Mouse (Mus musculus) T-helper 17 cell (primary cell): ENCODE results near the gene Hist1h2af.

Experiments
- in situ Hi-C, 2 experiments: fragments of 300-600 bp; cut with MboI, MseI; formaldehyde crosslinking; loops; 1 replicate in 1 of 2; 2 replicates in 1 of 2; pipeline ENCODE4 v1.15.1; 2025; ENCODE audit warnings: high pct_unique_total_duplicates in 2 of 2

Hist1h2af gene

DNA sequence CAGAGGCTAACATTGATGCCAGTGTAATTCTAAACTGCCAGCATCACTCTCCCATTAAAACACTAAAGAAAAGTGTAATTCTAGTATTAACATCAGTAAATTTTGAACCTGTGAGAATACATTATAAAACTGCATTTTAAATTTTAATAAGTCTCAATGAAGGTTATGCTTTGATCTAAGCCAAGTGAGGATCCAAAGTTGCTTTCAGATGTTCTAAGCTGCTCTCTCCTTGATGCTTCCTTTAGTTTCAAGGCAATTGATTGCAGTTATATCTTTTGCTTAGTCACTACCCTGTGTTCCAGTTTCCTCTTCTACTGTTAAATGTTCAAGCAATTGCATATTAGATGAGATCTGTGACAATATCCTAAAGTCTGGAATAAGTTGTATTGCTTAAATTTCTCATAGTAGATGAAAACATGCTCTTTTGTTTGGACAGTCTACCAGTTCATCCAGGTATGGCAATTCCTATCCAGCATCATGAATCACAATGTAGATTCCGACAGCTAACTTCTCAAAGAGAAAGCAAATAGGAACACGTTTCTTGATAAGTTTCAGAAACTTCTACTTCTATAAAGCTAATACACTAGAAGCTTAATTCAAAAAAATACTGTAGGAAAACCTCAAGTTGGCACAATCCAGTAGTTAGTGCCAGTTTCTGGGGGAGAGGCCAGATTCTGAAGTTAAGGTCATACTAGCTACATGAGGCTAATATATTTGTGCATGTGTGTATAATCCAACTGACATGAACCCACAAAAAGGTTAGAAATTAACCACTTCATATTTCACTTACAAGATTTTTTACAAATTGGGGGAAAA, 38.7 kb downstream of the Hist1h2af start:
- in situ Hi-C loops: loop anchor here (5.0 to 25.0 kb wide), 5 partner anchors 110 to 1855 kb away; partner anchors contain the start of genes Hist1h2ac (in 1 of the 2), Hist1h2ah (in 1 of the 2), Hist1h2ai (in 1 of the 2) and Hist1h2ao (in 1 of the 2)

DNA sequence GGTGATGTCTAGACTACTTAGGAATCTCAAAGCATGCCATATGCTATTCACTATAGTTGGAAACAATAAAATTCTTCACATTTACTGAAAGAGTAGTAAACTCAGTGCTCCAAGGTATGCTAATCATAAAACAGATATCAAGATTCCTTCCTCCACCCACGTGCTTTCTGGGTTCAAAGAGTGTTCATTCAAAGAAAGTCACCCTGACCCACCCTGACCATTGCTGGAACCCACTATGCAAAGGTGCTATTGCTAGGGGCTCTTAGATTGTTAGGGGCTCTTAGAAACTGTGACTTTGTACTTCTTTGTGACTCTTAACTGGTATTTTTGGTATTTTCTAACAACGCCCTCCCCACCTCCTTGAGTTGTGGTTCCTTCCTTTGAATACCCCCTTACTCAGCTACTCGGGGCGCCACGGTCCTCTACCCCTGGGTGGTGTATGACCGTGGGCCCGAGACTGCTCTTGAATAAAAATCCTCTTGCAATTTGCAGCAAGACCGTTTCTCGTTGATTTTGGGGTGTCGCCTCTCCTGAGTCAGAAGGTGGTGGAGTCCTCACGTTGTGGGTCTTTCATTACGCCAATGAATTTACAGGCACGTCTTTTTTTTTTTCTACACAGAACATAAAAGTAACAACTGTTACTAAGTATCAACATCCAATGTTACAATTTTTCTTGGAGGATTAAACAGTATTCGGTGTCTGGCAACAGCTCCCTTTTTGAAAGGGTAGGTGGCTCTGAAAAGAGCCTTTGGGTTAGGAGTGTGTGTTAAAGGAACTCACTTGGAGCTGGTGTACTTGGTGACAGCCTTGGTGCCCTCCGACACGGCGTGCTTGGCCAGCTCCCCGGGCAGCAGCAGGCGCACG, 39.6 kb downstream of the Hist1h2af start:
- in situ Hi-C loops: loop anchor here (5.0 to 25.0 kb wide), 5 partner anchors 109 to 1856 kb away; partner anchors contain the start of genes Hist1h2ac (in 1 of the 2), Hist1h2ah (in 1 of the 2), Hist1h2ai (in 1 of the 2) and Hist1h2ao (in 1 of the 2)

DNA sequence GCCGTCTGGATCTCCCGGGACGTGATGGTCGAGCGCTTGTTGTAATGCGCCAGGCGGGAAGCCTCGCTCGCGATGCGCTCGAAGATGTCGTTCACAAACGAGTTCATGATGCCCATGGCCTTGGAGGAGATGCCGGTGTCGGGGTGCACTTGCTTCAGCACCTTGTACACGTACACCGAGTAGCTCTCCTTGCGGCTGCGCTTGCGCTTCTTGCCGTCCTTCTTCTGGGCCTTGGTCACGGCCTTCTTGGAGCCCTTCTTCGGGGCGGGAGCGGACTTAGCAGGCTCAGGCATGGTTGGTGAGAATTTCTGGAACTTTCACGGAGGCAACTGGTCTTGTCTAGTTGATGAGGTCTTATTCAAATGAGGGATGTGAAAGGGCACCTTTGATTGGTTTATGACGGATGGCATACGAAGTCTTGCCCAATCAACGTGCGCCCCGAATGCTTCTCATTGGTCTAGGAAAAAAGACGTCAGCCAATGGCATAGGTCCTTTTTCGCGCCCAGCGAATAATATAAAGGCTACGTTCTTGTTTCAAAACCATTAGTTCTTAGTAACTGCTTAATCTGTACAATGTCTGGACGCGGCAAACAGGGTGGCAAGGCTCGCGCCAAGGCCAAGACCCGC, 40.3 kb downstream of the Hist1h2af start, which contains the start of the genes Hist1h2bf and Hist1h2ad:
TSS of gene Hist1h2bf (minus strand) at position 299 of the 627 bp plus-strand sequence.
TSS of gene Hist1h2ad (plus strand) at position 484 of the 627 bp plus-strand sequence.
- in situ Hi-C loops: loop anchor here (5.0 to 25.0 kb wide), 5 partner anchors 108 to 1857 kb away; partner anchors contain the start of genes Hist1h2ac (in 1 of the 2), Hist1h2ah (in 1 of the 2), Hist1h2ai (in 1 of the 2) and Hist1h2ao (in 1 of the 2)

DNA sequence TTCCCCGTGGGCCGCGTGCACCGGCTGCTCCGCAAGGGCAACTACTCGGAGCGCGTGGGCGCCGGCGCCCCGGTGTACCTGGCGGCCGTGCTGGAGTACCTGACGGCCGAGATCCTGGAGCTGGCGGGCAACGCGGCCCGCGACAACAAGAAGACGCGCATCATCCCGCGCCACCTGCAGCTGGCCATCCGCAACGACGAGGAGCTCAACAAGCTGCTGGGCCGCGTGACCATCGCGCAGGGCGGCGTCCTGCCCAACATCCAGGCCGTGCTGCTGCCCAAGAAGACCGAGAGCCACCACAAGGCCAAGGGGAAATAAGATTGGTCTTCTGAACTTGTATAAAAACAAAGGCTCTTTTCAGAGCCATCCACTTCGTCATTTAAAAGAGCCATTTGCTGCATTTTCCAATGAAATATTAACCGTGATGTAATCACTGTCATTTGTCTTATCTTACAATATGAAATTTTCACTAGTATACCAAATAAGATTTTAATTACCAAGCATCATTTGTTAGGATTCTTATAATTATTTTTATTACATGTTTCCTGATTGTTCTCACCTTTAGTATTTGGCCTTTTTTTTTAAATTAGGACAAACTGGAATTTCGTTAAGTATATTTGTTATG, 41.0 kb downstream of the Hist1h2af start:
- in situ Hi-C loops: loop anchor here (5.0 to 25.0 kb wide), 6 partner anchors 37 to 1857 kb away; partner anchors contain the start of genes Hist1h2ac (in 1 of the 2), Hist1h2ah (in 1 of the 2), Hist1h2ai (in 1 of the 2) and Hist1h2ao (in 1 of the 2)

DNA sequence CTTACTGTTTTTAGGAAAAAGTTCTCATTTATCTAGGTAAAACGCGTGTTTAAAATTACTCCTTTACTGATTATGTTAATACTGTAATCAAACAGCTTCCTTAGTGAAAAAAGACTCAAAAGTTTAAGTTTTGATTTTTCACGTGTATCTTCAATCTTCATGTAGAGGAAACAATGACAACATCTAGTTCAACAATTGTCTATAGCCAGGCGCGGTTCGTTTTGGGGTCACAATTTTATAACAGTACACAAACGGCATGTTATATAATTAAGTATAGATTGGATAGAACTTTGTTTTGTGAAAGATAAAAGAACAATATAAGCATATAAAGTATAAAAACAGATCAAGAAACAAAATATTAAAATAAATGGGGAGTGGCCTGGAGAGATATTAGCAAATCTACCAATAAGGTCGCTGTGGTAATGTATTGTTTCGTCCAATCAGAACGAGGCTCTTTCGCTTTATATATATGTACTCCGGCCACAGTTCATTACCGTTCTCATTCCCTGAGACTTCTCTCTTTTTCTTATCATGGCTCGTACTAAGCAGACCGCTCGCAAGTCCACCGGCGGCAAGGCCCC, 41.7 kb downstream of the Hist1h2af start, which contains the start of gene Hist1h3d:
TSS of gene Hist1h3d (plus strand) at position 493 of the 581 bp plus-strand sequence.
- in situ Hi-C loops: loop anchor here in 1 of 2 experiments (5.0 kb wide), 1 partner anchor 38 kb away; the partner anchor contains the start of gene Hist1h3g

DNA sequence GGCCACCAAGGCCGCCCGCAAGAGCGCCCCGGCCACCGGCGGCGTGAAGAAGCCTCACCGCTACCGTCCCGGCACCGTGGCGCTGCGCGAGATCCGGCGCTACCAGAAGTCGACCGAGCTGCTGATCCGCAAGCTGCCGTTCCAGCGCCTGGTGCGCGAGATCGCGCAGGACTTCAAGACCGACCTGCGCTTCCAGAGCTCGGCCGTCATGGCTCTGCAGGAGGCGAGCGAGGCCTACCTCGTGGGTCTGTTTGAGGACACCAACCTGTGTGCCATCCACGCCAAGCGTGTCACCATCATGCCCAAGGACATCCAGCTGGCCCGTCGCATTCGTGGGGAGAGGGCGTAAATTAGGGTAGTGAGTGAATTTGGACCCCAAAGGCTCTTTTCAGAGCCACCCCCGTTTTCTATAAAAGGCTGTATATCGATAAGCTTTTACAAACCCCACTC, 42.2 kb downstream of the Hist1h2af start:
- in situ Hi-C loops: loop anchor here in 1 of 2 experiments (5.0 kb wide), 1 partner anchor 39 kb away; the partner anchor contains the start of gene Hist1h3g

DNA sequence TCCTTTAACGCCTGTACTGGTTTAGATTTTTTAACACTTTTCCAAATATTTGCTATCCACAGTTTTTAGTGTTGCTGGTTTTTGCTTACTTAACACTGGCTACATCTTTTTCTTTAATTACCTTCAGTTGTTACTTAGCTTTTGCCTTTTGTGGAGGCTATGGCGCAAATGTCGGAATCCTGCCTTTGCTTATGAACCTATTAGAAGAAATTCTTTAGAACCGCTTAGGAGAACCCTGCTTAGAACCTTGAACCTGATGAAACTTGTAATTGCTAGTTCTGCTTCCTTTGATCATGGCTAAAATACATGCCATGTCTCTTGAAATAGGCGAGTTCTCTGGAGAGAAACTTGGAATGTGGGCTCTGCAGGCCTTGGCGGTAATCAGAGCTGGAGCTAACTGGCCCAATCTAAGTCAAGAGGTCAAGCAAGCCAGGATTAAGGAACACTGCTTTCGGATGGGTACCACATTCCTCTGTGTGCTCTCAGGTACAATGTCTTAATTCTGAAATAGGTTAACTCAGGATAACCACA, 42.7 kb downstream of the Hist1h2af start:
- in situ Hi-C loops: loop anchor here in 1 of 2 experiments (5.0 kb wide), 1 partner anchor 39 kb away; the partner anchor contains the start of gene Hist1h3g

DNA sequence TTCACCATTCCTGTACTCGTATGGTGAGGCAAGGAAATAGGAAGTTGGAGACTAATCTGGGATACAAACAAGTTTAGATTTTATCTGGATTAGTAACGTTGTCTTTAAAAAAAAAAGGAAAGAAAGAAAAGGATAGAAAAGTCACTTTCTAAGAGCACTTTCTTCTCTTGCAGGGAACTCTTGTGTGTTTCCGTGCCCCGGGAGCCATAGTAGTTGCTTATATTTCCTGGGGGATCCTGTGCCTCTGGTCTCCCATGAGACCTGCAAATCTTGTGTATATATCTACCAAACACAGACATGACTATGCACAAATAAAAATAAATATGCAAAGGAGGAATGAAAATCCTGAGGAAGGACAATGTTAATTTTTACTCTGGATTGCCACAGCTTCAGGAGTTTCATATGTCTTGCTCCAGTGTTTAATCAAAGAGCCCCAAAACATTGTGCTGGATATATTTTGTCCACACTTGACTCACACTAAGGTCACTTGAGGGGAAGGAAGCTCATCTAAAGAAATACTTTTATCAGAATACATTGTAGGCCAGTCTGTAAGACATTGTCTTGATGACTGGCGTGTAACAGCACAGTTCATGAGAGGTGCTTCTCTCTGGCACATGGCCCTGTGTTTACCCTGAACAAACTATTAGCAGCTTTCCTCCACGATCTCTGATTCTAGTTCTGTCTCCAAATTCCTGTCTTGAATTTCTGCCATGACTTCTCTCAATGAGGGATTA, 43.4 kb downstream of the Hist1h2af start:
- in situ Hi-C loops: loop anchor here in 1 of 2 experiments (5.0 kb wide), 1 partner anchor 40 kb away; the partner anchor contains the start of gene Hist1h3g

DNA sequence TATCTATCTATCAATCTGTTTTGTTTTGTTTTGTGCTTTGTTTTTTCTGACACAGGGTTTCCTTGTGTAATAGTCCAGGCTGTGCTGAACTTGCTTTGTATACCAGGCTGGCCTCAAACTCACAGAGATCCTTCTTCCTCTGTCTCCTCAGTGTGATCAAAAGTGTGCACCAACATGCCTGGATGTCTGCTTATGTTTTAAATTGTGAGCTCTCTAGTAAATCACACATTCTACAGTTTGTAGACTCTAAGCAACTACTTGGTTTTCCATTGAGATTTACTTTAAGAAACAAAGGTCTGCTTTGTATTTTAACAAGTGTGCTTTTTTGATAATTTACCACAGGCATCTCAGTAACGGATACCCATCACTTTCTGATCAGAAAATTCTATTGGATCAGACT, 44.1 kb downstream of the Hist1h2af start:
- in situ Hi-C loops: loop anchor here in 1 of 2 experiments (5.0 kb wide), 1 partner anchor 41 kb away; the partner anchor contains the start of gene Hist1h3g

DNA sequence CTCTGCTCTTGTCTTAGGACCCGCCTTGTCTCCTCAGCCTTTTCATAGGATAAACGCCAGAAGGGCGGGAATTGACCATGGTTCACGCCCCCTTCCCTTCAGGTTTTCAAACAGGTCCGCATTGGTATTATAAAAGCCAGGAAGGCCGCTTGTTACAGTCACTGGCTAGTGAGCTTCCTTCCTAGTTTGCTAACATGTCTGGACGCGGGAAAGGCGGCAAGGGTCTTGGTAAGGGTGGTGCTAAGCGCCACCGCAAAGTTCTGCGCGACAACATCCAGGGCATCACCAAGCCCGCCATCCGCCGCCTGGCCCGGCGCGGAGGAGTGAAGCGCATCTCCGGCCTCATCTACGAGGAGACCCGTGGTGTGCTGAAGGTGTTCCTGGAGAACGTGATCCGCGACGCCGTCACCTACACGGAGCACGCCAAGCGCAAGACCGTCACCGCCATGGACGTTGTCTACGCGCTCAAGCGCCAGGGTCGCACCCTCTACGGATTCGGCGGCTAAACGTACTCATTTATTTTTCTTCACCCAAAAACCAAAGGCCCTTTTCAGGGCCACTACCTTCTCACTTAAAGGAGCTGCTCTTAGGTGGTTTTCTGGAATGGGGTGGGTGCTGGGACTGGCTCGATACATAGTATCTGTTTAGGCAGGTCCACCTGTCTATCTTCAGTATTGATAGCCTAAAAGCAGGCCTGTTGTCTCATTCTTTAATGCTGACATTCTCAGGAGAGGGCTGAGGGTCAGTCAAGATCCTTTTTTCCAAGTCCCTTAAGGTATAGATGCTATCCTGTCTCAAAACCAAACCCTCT, 47.9 kb downstream of the Hist1h2af start, which contains the start of gene Hist1h4d:
TSS of gene Hist1h4d (plus strand) at position 191 of the 811 bp plus-strand sequence.
- in situ Hi-C loops: loop anchor here in 1 of 2 experiments (5.0 kb wide), 1 partner anchor 49 kb away; the partner anchor contains the start of genes Hist1h2af and Hist1h4h

DNA sequence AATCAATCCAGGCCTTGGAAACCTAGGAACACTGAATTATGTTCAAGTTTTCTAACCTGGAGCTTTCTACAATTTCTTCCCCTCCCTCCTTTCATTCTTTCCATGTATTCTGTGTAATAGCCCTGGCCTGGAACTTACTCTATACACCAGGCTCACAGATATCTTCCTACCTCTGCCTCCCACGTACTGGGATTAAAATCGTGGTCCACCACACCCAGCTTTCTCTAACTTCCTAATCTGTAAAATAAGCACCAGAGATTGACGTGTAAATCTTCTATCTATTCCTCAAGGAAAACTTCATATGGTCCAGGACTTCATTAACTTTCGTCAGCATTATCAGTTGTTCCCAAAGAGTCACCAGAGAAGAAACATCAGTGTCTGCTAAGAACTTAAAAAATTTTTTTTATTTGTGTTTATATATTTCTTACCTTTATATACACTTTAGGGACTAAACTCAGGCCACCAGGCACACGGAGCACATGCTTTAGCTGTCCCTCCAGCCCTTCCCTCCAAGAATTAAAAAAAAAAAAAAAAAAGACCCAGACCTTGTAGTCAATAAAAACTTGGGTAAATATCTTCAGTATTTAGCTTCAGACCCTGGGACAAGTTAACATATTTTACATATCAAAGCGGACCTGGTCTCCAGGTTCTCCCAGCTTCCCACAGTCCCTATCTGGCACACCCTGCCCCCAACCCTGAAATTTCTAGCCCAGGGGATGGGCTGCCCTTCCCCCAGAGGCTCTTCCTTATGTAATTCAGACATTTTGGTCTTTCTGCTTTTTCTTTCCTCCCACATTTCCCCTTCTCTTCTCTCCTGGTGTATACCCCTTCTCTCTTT, 48.7 kb downstream of the Hist1h2af start:
- in situ Hi-C loops: loop anchor here in 1 of 2 experiments (5.0 kb wide), 1 partner anchor 50 kb away; the partner anchor contains the start of genes Hist1h2af and Hist1h4h

DNA sequence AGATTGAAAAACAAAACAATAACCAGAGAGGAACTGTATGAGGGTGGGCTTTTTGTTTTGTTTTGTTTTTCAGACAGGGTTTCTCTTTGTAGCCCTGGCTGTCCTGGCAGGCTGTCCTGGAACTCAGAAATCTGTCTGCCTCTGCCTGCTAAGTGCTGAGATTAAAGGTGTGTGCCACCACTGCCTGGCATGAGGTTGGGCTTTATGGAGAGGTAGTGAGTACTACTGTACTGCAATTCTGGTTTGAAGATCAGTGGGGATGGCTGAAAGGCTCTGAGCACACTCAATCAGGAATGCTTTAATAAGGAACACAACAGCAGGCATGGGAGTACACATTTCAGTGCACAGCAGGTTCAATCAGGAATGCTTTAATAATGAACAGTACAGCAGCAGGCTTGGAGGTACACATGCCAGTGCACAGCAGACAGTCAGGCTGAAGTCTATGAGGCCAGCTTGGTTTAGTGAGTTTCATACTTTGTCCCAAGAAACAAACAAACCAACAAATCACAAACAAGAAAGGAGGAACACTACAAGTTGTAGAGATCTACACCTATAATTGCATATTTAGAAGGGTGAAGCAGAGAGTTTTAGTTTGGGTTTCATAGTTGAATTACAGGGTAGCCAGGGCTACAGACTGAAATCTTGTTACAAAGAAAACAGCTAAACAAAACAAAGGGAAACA, 49.8 kb downstream of the Hist1h2af start:
- in situ Hi-C loops: loop anchor here in 1 of 2 experiments (5.0 kb wide), 1 partner anchor 51 kb away; the partner anchor contains the start of genes Hist1h2af and Hist1h4h
